Mouse (Mus musculus) embryonic facial prominence, embryonic 14.5 days (tissue): ENCODE results near the gene Izumo1. TPM values are rescaled to one million over a fixed set of nuclear protein-coding genes. Genes with fewer than 3 reads are reported as not detected.

Experiments used
- ATAC-seq: fragments of 200-750 bp; cut with Nextera tagmentation; 2 replicates; pipeline ENCODE4 v1.8.0; 2017; ENCODE audit warnings: low read depth, moderate number of reproducible peaks, moderate TSS enrichment
- DNase-seq: peaks from one replicate; pipeline ENCODE4 v3.0.0-alpha.2; 2015; ENCODE audit warnings: low spot score
- H3K27ac ChIP-seq: fragments of 300-500 bp; sonication (generic); replicated peaks from 2 replicates; pipeline ENCODE4 v1.5.1; 2014; ENCODE audit warnings: low read depth, mild to moderate bottlenecking, low read length, moderate library complexity
- H3K27me3 ChIP-seq: fragments of 300-500 bp; sonication (generic); replicated peaks from 2 replicates; pipeline ENCODE4 v1.6.1; 2014; ENCODE audit warnings: low read length; ENCODE audit not compliant: control insufficient read depth, insufficient read depth
- H3K36me3 ChIP-seq: fragments of 300-500 bp; sonication (generic); 2 replicates; pipeline ENCODE4 v1.6.1; 2014; ENCODE audit warnings: low read length, mixed read lengths; ENCODE audit not compliant: control insufficient read depth, insufficient read depth
- H3K4me1 ChIP-seq: fragments of 300-500 bp; sonication (generic); 2 replicates; pipeline ENCODE4 v1.6.1; 2014; ENCODE audit warnings: antibody characterized with exemption, low read length; ENCODE audit not compliant: control insufficient read depth, insufficient read depth
- H3K4me2 ChIP-seq: fragments of 300-500 bp; sonication (generic); 2 replicates; pipeline ENCODE4 v1.6.1; 2014; ENCODE audit warnings: low read depth, mild to moderate bottlenecking, low read length, moderate library complexity, mixed read lengths
- H3K4me3 ChIP-seq: fragments of 300-500 bp; sonication (generic); 2 replicates; pipeline ENCODE4 v1.5.1; 2014; ENCODE audit warnings: low read depth, mild to moderate bottlenecking, low read length
- H3K9ac ChIP-seq: fragments of 300-500 bp; sonication (generic); 2 replicates; pipeline ENCODE4 v1.6.1; 2014; ENCODE audit warnings: low read depth, mild to moderate bottlenecking, low read length, moderate library complexity, mixed read lengths
- H3K9me3 ChIP-seq: fragments of 300-500 bp; sonication (generic); 2 replicates; pipeline ENCODE4 v1.6.1; 2016; ENCODE audit warnings: low read length; ENCODE audit not compliant: control insufficient read depth
- WGBS: fragments of 180-500 bp; shearing (Covaris S2); extraction: QIAGEN DNeasy Blood & Tissue Kit; methylation state at CpG from one replicate; pipeline ENCODE4 v1.1.7; 2014; 5-methylcytosine and 5-hydroxymethylcytosine counted together
- polyA plus RNA-seq: library from polyadenylated mRNA; unstranded; fragments of >200 nt; fragmentation: Nextera tagmentation; extraction: Ambion mirVana; gene quantifications from 2 replicates; pipeline ENCODE4 v1.2.1, GENCODE M21; 2014

The Izumo1 gene
- polyA plus RNA-seq, 1 experiment from 2014 or later = 0.19 TPM

GRCm38 (mm10) chr7:45605704-45606289, 15.8 kb upstream of the Izumo1 start:
- Histone ChIP-seq H3K4me2 (no peak overlapping the region), H3K9ac (no peak overlapping the region), H3K27ac (peak overlapping the region; percentile 55), H3K36me3 (no peaks in the 10 kb centered on the region), H3K27me3 (no peaks in the 10 kb centered on the region), H3K9me3 (no peaks in the 10 kb centered on the region), H3K4me3 (no peak overlapping the region), H3K4me1 (no peaks in the 10 kb centered on the region)
- ATAC-seq = no peak
- DNase-seq = peak; percentile 49
- 74% methylated on average over 9 of the region's 9 CpGs for WGBS

GRCm38 (mm10) chr7:45609511-45609910, 12.1 kb upstream of the Izumo1 start:
- no peak for DNase-seq
- no peaks in the 10 kb centered on the region for H3K4me1 ChIP-seq
- ATAC-seq = no peak
- no peak overlapping the region for H3K27ac ChIP-seq
- no peaks in the 10 kb centered on the region for H3K36me3 ChIP-seq
- no peaks in the 10 kb centered on the region for H3K27me3 ChIP-seq
- no peak overlapping the region for H3K4me3 ChIP-seq
- 85% methylated on average over 1 of the region's 1 CpGs for WGBS
- no peak overlapping the region for H3K4me2 ChIP-seq
- H3K9ac ChIP-seq = no peak overlapping the region
- H3K9me3 ChIP-seq = no peaks in the 10 kb centered on the region

GRCm38 (mm10) chr7:45616277-45616676, 5.3 kb upstream of the Izumo1 start:
- WGBS = 12% methylated on average over 6 of the region's 6 CpGs
- no peaks in the 10 kb centered on the region for H3K9me3 ChIP-seq
- H3K27me3 ChIP-seq = peaks cover 20% of the 10 kb centered on the region
- peaks cover 19% of the 10 kb centered on the region for H3K4me1 ChIP-seq
- ATAC-seq = peak; percentile 81
- peak overlapping the region; percentile 75 for H3K27ac ChIP-seq
- no peak overlapping the region for H3K4me3 ChIP-seq
- no peaks in the 10 kb centered on the region for H3K36me3 ChIP-seq
- no peak overlapping the region for H3K4me2 ChIP-seq
- peak; percentile 84 for DNase-seq
- no peak overlapping the region for H3K9ac ChIP-seq

GRCm38 (mm10) chr7:45617042-45617695, 4.4 kb upstream of the Izumo1 start, which contains the start of gene Fut1:
Gene Fut1 (plus strand): TSS chr7:45617289.
- Histone ChIP-seq H3K27ac (peak within 1 kb of the TSS; percentile 75), H3K27me3 (peaks cover 20% of the 10 kb centered on the region), H3K4me2 (peak within 1 kb of the TSS; percentile 53), H3K9me3 (no peaks in the 10 kb centered on the region), H3K36me3 (no peaks in the 10 kb centered on the region), H3K4me1 (peaks cover 19% of the 10 kb centered on the region), H3K4me3 (peak within 1 kb of the TSS; percentile 28), H3K9ac (peak within 1 kb of the TSS; percentile 51)
- ATAC-seq (peak; percentile 85), DNase-seq (peak; percentile 92)
- WGBS = 4% methylated on average over 23 of the region's 31 CpGs

- H3K27ac ChIP-seq = no peak overlapping the region
- no peaks in the 10 kb centered on the region for H3K9me3 ChIP-seq
- 80% methylated on average over 5 of the region's 5 CpGs for WGBS
- no peak overlapping the region for H3K4me2 ChIP-seq
- H3K4me3 ChIP-seq = no peak overlapping the region
- no peaks in the 10 kb centered on the region for H3K36me3 ChIP-seq
- peaks cover 20% of the 10 kb centered on the region for H3K27me3 ChIP-seq
- ATAC-seq = no peak
- DNase-seq = no peak
- peaks cover 19% of the 10 kb centered on the region for H3K4me1 ChIP-seq
- no peak overlapping the region for H3K9ac ChIP-seq
Observed at GRCm38 (mm10) chr7:45618316-45618715, 3.3 kb upstream of the Izumo1 start.

GRCm38 (mm10) chr7:45619592-45619991, 2.0 kb upstream of the Izumo1 start:
- H3K36me3 ChIP-seq = no peaks in the 10 kb centered on the region
- H3K27me3 ChIP-seq = peaks cover 20% of the 10 kb centered on the region
- whole genome bisulfite sequencing = 90% methylated on average over 5 of the region's 5 CpGs
- H3K4me2 ChIP-seq = no peak overlapping the region
- H3K9ac ChIP-seq = no peak overlapping the region
- no peaks in the 10 kb centered on the region for H3K9me3 ChIP-seq
- ATAC-seq (no peak), DNase-seq (no peak)
- H3K4me3 ChIP-seq = no peak overlapping the region
- peaks cover 19% of the 10 kb centered on the region for H3K4me1 ChIP-seq
- H3K27ac ChIP-seq = no peak overlapping the region

GRCm38 (mm10) chr7:45623507-45623906, 1.9 kb downstream of the Izumo1 start:
- H3K4me1 ChIP-seq = no peaks in the 10 kb centered on the region; the same call in 1 of the 2 replicates
- H3K27ac ChIP-seq = no peak overlapping the region
- no peaks in the 10 kb centered on the region for H3K36me3 ChIP-seq
- WGBS = 92% methylated on average over 11 of the region's 11 CpGs
- H3K27me3 ChIP-seq = peaks cover 13% of the 10 kb centered on the region; the same call in 1 of the 2 replicates
- H3K9ac ChIP-seq = no peak overlapping the region
- no peak overlapping the region for H3K4me3 ChIP-seq
- no peak overlapping the region for H3K4me2 ChIP-seq
- DNase-seq = no peak
- no peak for ATAC-seq
- H3K9me3 ChIP-seq = no peaks in the 10 kb centered on the region

GRCm38 (mm10) chr7:45624718-45625117, 3.1 kb downstream of the Izumo1 start:
- WGBS = 85% methylated on average over 3 of the region's 3 CpGs

More at GRCm38 (mm10) chr7:45624718-45625117, 3.1 kb downstream of the Izumo1 start:
- no peaks in the 10 kb centered on the region for H3K9me3 ChIP-seq
- no peak overlapping the region for H3K4me2 ChIP-seq
- no peaks in the 10 kb centered on the region; the same call in 1 of the 2 replicates for H3K4me1 ChIP-seq
- H3K27ac ChIP-seq = no peak overlapping the region
- ATAC-seq (no peak), DNase-seq (no peak)
- H3K9ac ChIP-seq = no peak overlapping the region
- no peak overlapping the region for H3K4me3 ChIP-seq
- no peaks in the 10 kb centered on the region for H3K36me3 ChIP-seq
- peaks cover 9% of the 10 kb centered on the region; the same call in 1 of the 2 replicates for H3K27me3 ChIP-seq
